Mouse (Mus musculus) frontal cortex, postnatal 25 days (tissue): ENCODE measurements at regions not wholly inside any gene's neighbourhood (a gene's known extent, or its start where the extent isn't known, plus 50 kb on each side); places are given as distances from the start of the nearest gene placed in this dataset.

Source experiments
- DNase-seq, 2 experiments: peaks; one replicate each; pipeline ENCODE4 v3.0.0; 2022; ENCODE audit warnings: low spot score in 2 of 2

DNA sequence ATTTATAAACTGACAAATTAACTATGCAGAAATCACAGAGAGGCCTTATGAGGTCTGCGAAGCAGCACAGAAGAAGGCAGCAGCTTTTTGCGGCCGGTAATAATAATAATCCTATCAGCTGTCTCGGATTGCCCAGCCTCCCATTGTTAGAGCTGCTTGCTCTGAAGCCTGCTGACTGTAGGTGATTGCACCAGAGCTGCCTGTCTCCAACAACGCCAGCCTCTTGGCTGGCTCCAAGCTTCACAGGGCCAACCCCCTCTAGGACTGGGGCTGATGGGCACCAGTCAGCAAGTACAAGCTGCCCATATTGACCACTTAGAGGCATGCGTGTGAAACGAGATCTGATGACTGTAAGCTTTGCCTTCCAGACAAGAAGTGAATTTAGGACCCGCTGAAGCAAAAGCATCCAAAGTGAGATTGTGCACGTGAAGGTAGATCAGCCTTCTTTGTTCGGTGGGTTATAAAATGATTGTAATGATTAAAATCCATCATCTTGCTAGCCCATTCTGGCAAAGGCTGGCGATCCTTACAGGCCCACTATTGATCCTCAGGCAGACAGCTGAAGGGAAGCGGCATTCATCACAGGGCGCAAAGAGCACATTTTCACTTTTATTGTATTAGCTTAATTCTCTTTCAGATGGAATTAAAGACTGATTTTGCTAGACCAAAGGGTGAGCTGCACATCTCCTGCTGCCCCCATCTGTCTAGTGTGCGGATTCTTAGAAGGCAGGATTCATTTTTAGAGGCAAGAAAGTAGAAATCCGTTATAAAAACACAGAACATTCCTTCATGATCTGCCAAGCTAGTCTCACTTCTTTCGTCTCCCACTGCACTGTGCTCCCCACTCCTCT is 503.2 kb upstream of the Smim15 start:
- DNase-seq: no peak

DNA sequence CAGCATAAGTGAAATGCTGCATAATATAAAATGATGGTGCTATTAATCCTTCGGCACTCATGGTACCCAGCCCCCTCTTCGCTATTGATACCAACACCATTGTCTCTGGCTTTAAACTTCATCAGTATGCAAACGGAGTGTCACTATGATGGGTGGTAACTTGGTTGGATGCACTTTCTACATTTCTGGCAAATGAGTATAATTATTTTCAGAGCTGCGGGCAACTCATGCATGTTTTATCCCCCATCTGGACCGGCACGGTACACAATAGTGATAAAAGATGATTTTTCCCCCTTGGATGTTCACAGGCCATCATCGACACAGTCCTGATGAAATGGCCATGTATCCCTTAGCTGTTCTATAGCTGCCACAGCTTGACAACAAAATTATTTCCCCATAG is 503.9 kb upstream of the Smim15 start:
- DNase-seq: no peak

DNA sequence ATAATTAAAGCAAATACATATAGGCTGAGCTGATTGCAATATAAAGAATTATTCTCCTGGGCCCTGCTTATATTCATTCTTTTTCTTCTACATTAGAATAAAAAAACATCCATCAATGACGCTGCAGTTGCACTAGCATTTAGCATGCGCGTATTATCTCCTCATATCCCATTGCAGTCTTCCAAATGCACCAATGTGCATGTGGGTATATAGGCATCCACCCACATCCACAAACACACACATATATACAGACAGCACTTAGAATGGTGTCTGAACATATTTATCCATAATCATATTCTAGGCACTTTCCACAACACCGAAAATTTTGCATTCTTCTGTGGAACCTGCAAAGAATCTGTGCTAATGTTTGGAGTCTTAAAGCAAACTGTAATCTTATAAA is 504.4 kb upstream of the Smim15 start:
- no peak for DNase-seq

DNA sequence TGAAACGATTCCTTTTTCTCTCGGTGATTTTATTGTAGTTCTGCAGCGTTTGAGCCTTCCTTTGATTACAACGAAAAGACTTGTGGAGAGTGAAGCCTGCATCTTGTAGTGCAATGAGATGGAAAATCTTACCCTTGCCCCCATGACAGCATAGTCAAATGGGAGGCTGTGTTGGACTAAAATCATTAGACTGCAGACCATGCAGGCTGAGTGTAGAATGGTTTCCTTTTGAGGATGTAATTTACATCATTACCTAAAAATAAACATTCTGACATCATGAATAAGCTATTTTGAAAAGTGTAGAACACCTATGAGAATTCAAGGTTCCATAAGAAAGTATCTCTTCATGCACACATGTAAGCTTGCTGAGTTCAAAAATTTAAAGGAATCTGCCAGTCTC is 504.9 kb upstream of the Smim15 start:
- no peak for DNase-seq

DNA sequence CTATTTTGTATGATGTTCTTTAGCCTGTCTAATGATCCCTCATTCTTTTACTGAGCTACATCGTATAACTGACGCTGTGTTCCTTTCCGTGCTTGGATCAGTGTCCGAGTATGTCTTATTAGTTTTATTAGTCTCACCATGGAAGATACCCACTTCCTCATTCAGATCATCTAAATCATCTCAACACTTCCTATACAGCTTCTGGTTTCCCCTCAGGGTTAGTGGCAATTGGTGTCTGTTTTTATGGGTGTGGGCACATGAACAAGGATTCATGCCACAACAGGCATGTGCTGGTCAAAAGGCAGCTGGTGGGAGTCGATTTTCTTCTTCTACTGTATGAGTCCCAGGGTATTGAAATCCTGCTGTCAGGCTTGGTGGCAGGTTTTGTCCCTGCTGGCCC is 509.0 kb upstream of the Smim15 start:
- no peak for DNase-seq

DNA sequence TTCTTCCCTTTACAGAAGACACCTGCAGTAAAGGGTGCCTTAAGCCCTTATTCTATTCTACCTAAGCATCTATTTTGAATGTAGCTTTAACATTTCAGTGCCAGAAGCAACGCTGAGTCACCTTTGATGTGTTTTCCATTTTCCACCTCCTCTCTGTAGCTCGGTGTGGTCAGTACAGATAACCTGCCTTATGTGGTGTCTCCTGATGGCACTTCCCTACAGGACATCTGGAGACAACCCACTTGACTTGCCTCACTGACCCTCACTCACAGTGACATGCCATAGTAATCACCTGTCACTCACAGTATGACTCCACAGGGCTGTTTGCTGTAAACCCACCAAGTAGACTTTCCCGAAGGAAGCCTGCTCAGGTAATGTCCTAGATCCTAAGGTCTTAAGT is 510.9 kb upstream of the Smim15 start:
- no peak for DNase-seq

DNA sequence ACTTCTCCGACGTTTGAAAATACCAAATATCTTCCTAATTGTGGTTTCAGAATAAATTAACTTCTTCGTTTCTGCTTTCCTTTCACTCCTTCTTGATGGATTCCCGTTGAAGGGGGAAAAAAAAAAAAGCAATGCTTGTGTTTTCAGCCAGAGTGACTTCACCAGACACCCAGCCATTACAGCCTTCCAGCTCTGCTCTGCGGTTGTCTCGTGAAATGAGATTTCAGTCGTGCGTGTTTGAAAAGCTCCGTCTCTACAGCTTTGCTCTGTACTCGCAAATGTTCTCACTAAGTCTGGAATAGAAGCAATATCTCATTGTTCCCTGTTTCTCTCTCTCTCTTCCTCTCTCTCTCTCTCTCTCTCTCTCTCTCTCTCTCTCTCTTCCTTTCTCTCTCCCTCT is 509.6 kb upstream of the Kif2a start:
- DNase-seq: no peak

DNA sequence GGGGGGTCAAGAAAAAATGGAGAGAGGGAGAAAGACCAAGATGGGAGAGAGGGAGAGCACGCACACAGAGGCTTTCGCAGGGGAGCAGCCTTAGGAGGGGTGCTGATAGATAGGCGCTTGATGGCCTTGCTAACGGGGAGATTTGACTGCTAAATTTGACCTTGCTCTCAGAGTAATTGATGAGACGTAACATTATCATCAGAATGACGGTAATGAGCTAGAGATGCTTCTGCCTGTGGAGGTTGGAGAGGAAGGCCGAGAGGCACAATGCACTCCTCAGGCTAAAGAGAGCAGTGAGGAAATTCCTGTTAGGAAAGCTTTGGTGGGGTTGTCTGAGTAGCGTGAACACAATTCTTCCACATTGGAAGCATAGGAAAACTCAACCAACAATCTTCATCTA is 509.1 kb upstream of the Kif2a start:
- DNase-seq: no peak

DNA sequence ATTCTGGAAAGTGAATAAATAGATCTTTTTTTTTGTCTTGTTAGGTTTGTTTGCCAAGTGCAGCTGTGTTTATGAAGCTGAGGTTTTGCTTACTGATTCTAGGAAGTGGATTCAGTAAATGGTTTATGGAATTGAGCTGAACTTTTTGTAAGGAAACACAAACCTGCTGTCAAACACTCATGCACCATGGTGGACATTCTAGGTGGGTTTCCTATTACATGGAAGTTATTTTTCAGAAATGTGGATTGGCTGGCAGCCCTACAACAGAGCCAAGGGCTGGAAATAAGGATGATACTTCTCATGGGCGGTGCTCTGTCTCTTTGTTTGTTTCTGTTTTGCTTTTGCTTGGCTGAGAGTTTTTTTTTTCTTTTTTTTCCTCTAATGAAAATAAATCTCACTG is 508.5 kb upstream of the Kif2a start:
- no peak for DNase-seq

DNA sequence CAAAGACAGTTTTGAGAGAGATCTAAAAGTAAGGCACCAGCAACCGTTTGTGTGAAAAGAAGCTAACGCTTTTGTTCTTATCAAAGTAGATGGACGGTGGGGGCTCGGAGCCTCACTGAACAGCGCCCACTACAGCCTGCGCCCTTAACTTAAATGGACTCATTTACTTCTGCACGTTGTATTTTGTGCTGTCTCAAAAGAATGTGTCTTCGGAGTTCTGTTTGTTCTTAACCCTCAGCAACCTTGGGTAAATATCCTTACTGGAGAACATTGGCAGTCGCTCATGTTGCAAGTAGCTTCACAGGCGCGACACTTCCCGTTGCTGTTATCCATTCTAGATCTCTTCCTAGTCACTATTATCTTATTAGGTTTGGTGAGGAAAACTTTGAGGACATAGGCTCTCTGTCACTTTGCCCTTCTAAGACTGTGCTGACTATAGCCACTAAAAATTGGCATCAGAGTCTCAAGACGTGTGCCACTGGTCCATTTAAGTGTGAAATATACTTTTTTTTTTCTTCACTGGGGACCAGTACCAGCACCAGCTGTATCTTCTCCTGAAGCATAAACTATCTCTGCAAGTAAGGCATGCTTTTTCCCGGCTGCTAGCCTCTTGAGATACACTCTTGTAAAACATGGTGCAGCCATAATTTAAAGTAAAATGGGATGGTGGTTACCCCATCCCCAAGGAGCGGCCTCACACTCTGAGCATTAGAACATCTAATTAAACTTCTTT is 507.0 kb upstream of the Kif2a start:
- DNase-seq: no peak

DNA sequence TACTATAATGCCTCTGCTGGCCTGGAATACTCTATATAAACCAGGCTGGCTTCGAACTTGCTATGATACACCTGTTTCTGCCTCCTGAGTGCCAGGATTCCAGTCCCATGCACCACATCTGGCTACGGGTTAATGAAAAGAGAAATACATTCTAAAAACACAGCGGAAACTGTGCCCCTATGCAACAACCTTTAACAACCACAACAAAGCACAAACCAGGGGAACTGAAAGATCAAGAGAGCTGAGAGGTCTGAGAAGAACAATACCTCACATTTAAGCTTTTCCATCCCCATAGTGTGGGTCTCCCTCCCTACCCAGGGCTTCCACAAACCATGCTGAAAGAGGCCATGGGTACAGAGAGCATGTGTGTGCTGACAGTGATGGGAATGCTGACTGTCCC is 501.0 kb upstream of the Kif2a start:
- DNase-seq: no peak

DNA sequence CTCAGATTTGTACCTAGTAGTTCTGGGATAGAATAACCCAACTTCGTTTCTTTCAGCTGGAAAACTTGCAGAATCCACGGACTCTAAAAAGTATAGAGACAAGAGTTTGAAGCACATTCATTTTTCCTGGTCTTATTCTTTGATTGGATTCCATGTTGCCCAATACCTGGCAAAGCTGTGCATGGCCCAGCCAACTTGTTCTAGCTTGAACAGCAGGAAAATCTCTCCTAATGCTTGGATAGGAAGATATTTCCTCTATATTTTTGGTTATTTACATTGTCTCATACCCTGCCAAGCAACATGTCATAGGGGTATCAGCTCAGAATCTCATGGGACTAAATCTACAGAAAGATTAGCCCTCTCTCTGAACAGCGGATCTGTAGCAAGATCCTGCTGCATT is 492.3 kb upstream of the Kif2a start:
- no peak for DNase-seq

DNA sequence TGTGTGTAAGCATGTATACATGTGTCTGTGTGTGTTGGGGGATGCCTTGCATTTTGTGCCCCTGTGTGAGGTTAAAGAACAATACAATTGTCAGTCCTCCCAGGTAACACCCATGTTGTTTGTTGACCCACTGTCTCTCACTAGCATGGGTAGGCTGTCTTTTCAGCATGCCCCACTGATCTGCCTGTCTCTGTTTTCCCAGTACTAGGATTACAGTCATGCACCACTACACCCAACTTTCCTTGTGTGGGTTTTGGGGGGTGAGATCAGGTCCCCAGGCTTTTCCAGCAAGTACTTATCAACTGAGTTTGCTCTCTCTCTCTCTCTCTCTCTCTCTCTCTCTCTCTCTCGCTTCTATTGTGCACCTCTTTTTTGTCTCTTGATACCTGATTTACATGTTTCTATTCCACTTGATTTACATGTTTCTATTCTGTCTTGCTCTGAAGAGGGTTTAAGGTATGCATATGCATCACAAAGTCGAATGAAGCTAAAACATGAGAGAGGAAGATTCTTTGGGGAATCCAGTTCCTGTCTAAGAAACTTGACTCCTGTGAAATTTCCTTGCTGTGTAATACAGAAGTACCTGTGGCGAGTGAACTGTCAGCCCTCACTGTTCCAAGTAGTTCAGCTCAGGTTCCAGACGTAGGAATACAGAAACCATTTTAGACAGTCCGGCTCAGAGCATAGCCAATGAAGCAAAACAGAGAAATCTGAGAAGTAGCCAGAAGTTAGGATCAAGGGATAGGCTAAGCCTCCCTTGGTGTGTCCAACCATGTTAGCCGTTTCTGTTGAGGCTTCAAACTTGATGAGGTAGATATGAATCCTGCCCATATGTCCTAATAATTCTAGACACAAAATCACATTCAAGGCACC is 491.6 kb upstream of the Kif2a start:
- no peak for DNase-seq

DNA sequence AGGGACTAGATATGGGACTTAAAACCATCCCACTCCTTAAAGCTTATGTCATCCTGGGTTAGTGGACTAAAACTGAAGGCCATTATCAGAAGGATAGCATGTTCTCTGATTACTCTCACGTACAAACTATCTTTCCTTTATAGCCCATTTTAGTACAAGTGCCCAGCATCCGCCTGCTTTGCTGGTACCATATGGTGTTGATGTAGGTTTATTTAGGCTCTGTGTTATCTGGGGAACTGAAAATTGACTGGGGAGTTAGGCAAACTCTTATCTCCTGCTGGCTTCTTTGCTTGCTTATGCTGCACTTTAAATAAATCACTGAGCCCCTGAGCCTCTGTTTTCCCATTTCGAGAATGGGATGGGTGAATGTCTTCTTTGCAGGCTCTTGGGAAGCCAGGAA is 485.4 kb upstream of the Kif2a start:
- DNase-seq: no peak

DNA sequence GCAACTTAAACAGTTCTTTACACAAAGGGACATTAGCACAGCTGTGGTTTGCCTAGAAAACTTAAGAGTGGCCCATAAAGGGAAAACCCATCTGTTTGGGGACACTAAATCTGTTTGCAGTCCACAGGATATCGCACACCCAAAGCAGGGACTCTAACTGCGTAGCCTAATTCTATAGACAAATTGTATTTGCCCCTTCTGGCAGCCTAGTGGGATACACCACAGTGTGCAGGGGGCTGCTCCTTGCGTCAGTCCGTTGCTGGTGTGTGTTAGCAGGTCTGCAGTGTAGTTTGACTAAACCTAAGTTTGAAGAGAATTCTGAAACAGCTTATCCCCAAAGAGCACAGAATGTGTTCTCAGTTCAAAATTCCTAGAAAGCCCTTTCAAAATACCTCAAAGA is 484.9 kb upstream of the Kif2a start:
- no peak for DNase-seq

DNA sequence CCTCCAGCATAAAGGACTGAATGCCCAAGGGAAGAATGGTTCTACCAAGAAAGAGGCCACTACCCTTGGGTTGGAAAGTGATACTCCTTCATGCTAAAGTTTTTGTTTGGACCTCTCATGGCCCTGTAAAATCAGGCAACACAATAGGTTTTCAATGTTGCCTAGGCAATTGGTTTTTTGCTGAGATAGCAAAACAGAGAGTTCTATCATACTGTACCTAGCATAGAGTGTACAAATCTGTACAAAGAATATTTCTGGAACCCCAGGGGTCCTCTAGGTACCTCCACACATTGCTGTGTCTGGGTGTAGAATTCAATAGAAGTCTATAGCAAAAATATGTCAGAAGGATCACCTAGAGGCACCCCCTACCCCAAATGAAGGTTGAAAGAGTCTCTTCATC is 483.4 kb upstream of the Kif2a start:
- no peak for DNase-seq

DNA sequence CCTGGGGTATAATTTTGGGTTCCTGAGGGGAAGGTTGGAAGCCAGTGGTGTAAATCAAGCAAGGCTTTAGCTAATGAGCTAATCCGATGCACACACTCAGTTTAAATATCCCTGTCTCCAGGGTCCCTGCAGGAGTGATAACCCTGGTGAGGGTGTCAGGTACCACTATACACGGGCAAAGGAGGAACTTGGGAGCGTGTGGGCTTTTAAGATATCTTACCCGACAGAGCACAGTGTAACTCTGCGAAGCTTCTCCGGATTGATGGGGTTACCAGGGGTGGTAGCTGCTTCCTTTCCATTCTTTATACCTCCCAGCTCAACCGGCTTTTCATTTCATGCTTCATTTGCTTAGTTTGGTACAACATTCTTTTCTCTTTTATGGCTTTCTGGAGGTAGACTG is 480.3 kb upstream of the Kif2a start:
- DNase-seq: no peak

DNA sequence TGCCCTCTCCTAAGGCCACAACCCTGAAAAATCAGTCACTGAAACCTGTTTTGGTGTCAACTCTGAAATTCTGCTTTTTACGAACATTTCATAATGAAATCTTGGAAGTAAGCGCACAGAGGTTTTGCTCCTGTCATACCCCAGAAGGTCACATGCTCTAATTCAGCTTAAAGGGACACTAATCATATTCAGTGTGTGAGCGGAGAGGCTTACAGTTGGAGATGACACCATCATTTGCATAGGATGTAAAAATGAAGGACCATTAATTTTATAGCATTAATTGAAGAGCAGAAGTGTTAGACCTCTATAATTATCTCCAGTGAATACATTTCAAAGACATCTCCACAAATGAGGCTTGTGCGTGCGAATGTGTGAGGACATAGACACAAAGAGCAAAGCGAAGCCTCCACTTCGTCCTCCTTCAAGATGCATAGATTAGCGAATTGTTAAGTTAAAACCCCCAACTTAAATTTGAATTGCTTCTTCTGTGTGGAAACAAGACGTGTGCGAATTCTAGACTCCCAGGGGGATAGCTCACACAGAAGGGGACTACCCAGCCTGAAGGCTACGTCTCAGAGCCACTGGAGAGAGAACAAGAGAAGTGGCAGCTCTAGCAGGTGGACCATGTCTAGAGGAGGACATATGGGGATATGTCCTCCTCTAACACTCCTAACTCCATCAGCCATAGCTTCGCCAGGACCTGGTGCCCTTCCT is 479.0 kb upstream of the Kif2a start:
- no peak for DNase-seq

DNA sequence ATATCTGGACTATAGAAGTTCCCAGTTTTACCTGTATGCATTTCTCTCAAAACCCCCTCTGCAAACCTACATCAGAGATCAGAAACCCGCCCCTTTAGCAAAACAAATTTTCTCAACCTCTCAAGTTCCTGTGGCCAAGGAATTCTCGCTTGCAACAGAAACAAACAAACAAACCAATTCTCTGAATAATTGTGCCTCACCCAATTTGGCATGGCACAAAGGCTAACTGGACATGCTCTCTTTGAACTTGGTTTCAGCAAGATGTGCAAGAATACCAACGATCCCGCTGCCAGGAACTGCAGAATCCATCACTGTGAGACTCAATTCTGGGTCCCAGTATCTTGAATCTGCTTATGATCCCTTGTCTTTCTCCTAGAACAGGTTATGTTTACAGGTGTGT is 477.4 kb upstream of the Kif2a start:
- DNase-seq: no peak

DNA sequence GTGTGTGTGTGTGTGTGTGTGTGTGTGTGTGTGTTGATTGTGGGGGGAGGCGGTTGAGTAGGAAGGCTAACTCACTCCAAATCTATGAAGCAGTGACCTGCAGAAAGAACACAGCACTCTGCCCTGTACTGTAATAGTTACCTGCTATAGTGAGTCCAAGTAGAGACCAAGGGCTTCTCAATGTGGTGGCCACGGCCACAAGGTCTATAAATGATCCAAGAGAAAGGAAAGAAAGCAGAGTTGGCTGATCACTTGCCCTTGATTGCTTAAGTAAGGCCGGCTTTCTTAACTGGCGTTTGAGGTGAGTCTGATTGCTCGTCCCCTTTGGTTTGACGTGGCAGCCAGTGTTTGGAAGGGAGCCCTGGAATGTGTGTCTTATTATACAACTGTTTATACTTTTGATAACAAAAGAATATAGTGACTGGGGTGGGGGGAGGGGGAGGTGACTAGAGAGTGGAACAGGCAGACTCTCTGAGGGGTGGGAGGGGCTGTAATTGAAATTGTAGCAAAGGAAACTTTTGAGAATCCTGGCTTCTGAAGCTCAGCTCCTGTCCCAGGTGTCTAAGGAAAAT is 473.3 kb upstream of the Kif2a start:
- no peak for DNase-seq

DNA sequence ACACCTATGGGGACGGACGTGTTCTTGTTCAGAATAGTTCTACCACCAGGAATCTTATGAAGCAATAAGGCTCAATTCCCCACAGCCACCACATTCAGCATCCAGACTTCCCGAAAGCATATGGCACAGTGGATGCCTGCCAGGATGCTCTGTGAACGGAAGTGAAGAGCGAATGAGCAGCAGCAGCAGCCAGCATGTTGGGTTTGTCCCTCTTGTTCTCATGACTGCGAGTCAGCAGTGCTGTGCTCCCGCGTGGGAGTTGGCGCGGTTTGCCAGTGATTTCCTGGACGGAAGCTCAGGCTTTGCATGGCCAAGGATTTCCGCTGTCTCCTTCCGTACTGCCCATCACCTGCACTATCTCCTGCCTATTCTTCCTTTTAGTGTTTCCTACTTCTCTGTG is 471.8 kb upstream of the Kif2a start:
- DNase-seq: peak; percentile 51 to 54

DNA sequence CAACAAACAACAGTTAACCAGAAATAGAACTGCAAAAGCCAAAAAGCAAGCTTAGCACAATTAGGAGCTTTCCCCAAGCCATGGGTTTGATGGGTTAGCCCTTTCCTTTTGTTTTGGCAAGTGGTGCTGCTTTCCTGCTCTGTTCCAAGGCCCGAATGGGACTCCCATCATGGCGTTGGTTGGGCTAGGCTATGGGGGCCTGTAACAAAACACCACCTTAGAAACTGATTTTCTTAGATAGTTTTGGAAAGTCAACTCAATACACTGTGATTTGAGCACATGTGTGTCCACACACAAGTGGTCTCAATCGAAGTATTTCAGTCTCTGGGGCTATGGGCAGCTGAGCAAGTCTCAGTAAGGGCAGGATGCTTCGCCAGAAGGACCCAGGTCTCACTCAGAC is 470.5 kb upstream of the Kif2a start:
- DNase-seq: no peak
